Mouse (Mus musculus): ENCODE results near the gene Ano9.

Gene Ano9

DNA sequence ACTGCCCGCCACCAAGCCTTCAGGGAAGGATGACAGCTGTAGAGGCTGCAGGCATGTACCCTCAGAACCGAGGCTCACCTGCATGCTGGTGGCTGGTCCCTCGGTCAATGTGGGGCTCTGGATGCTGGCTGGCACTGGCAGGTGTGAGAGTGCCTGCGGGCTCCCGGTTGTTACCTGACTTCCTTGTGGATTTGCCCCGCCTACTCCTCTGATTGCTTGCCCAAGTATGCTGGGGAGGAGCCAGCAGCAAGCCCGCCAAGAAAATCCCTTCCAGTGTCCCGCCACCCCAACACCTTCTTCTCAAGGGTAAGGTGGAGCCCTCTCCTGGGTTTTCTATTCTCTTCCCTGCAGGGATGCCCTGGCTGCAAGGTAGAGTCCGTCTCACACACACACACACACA lies at the start of gene Ano9:
Ano9 (minus strand) TSS at position 171 of the 400 bp plus-strand sequence.
- no peak for DNase-seq (ENCODE audit: low spot score)

DNA sequence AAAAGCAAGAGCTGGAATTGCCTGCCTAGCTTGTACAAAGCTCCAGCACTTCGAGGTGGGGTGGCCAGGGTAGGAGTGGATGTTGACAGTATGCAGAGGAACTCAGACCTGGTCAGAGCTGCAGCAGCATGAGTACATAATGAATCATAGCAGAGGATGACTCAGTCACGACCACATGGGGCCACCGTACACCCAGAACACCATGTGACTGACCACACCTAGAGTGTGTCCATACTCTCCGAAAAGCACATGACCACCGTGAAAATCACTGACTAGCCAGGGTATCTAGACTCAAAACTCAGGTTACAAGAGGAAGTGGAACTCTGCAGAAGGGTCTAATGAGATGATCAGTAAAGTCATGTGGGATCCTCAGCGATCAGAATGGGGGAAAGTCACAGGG lies 47.2 kb upstream of the Ano9 start:
- peak; percentile 70 for DNase-seq (ENCODE audit: low spot score)

- DNase-seq (ENCODE audit: low spot score) = no peak
These were observed 46.8 kb upstream of the Ano9 start for GRCm38 (mm10) chr7:141164397-141164796.

GRCm38 (mm10) chr7:141155362-141155761 lies 37.8 kb upstream of the Ano9 start:
- no peak for DNase-seq (ENCODE audit: low spot score)

DNA sequence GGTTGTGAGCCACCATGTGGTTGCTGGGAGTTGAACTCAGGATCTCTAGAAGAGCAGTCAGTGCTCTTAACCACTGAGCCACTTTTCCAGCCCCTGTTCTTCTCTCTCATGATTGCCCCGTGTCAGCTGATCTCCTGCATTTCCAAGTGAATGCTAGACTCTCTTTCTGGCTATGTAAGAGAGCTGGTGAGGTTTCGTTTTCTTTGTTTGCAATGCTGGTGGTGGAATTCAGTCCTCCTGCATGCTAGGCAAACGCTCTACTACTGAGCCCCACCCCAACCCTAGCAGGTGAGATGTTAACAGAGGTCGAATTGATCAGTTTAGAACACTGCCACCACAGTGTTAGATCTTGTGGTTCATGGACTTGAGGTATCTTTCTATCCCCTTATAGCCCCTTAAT lies 31.0 kb upstream of the Ano9 start:
- DNase-seq (ENCODE audit: low spot score) = no peak

- no peak for DNase-seq (ENCODE audit: low spot score)
These were observed 29.4 kb upstream of the Ano9 start for GRCm38 (mm10) chr7:141147044-141147443.

- DNase-seq (ENCODE audit: low spot score) = no peak
These were observed 28.5 kb upstream of the Ano9 start for GRCm38 (mm10) chr7:141146043-141146595.

- DNase-seq (ENCODE audit: low spot score) = no peak
These were observed 27.8 kb upstream of the Ano9 start for GRCm38 (mm10) chr7:141145403-141145802.

DNA sequence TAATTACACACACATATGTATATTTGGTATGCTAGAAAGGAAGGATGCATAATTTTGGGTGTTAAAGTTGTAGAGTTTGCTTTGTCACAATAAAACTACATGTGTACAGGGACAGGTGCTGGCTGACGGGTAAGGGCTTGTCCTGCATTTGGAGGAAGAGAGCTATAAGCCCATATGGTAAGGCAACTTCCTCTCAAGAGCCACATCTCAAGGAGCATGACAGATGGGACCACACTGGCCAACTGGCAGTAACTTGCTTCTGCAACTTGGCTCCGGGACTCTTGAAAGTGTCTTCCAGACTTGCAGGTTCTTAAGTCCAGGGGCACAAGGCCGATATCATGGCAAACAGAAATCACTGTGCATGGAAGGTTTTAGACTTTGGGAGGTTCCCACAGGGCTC lies 27.0 kb upstream of the Ano9 start:
- no peak for DNase-seq (ENCODE audit: low spot score)

GRCm38 (mm10) chr7:141143861-141144260 lies 26.3 kb upstream of the Ano9 start:
- no peak for DNase-seq (ENCODE audit: low spot score)

GRCm38 (mm10) chr7:141143112-141143511 lies 25.5 kb upstream of the Ano9 start:
- DNase-seq (ENCODE audit: low spot score) = no peak

GRCm38 (mm10) chr7:141141326-141141725 lies 23.7 kb upstream of the Ano9 start:
- DNase-seq (ENCODE audit: low spot score) = no peak

- DNase-seq (ENCODE audit: low spot score) = no peak
These were observed 14.5 kb upstream of the Ano9 start for GRCm38 (mm10) chr7:141131904-141132755.

GRCm38 (mm10) chr7:141131024-141131820 lies 13.6 kb upstream of the Ano9 start:
- peak; percentile 88 for DNase-seq (ENCODE audit: low spot score)

GRCm38 (mm10) chr7:141123517-141123856 lies 5.9 kb upstream of the Ano9 start:
- DNase-seq (ENCODE audit: low spot score) = no peak

DNA sequence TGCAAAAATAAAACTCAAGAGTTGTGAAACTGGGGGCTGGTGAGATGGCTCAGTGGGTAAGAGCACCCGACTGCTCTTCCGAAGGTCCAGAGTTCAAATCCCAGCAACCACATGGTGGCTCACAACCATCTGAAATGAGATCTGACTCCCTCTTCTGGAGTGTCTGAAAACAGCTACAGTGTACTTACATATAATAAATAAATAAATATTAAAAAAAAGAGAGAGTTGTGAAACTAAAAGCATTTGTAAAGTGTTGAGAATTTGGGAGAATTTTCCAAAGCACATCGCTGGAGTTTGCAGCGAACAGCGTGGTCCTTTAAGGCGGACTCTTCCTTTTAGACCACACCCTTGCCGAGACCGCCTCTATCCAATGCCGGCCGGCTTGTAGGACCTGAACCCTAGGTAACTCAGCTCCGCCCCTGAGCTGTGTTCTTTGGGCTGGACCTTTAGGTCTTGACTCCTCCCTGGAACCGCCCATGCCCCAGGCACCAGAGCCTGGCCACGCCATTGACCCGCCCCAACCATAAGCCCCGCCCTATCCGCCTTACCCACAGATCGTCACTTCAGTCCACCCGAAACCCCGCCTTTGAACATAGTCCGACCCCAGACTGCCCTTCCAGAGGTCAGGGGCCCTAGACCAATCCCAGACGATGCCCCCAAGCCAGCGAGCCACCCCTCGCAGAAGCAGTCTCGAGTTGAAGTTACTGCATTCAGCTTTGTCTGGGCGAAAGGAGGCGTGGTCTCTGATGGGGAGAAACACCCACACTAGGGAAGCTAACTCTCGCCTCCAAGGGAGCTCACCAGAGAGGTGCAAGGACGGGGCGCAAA lies 5.3 kb upstream of the Ano9 start:
- peak; percentile 96 for DNase-seq (ENCODE audit: low spot score)

DNA sequence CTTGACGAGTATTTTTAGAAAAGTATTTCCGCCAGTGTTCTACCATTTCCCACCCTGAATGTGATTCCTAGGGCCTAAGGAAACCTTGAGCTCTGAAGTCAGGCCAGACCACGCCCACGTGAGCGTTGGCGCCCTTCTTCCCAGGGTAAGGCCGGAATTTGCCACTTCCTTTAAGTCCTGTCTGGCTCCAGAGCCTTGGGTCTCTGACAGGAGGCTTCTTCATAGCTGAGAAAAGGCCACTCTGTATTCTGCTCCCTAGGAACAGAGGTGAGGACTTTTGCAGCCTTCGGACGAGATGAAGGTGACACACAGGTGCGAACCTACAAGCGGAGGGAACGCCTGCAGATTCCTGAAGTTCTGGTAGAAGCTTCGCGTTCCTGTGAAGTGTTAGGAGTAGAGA lies 4.6 kb upstream of the Ano9 start, which contains the start of gene Ptdss2:
Ptdss2 (plus strand) TSS at position 138 of the 400 bp plus-strand sequence.
- no peak for DNase-seq (ENCODE audit: low spot score)

GRCm38 (mm10) chr7:141121051-141121531 lies 3.5 kb upstream of the Ano9 start:
- no peak for DNase-seq (ENCODE audit: low spot score)

DNA sequence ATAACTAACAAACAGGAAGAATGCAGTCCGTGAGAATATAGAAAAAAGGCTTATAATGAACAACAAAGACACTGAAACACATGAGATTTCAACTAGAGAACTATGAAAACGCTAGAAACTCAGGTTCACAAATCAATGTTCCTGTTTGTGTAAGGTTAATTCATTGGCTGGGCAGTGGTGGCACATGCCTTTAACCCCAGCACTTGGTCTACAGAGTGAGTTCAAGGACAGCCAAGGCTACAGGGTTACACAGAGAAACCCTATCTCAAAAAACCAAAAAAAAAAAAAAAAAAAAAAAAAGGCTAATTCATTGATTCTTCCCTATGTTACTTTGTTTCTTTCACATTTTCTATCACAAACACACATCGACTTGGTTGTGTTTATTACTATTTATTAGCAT lies 3.0 kb upstream of the Ano9 start:
- DNase-seq (ENCODE audit: low spot score) = no peak

DNA sequence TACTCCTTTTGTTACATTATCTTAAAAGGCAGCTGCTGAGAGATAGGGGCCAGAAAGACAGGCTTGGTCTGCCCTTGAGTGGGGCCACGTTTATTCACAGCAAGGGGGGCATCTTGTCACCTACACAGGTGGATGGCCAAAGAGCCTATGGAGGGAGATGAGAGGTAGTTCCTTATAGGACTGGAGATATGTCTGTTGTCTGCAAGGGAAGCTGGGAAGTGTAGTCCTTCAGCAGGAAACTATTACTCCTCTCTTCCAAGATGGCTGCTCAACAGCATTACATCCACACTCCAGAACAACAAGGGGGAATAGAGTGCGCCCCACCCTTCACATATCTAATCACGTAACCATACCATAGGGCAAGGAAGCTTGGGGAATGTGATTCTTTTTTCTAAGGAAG lies 1.9 kb upstream of the Ano9 start:
- DNase-seq (ENCODE audit: low spot score) = no peak

- DNase-seq (ENCODE audit: low spot score) = no peak
These were observed 1.7 kb downstream of the Ano9 start for GRCm38 (mm10) chr7:141115874-141116273.

GRCm38 (mm10) chr7:141103161-141103560 lies 14.4 kb downstream of the Ano9 start:
- no peak for DNase-seq (ENCODE audit: low spot score)

Data from MN1 (cell line).